Mouse (Mus musculus): ENCODE data around the gene H3f3a.

The H3f3a gene

GRCm38 (mm10) chr1:180757252-180757955, 56.3 kb downstream of the H3f3a start:
- DNase-seq: no peak

- no peak for DNase-seq
Observed at GRCm38 (mm10) chr1:180756711-180757110, 57.0 kb downstream of the H3f3a start.

DNA sequence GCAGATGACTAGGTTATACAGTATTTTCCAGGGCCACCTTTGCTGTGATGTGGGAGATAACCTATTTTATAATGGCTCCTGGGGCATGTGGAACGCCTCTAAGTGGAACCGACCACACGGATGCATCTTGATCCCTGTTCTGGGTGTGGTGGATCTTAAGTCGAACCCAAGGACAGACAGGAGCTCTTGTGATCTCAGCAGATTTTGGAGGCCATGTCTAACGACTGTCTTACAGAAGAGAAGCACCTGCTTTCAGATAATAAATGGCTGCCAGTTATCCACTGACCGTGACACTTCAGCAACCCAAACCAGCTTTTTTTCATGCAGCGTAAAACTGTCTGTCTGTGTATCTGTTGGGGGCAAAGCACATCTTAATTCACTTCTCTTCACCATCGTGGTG, 59.4 kb downstream of the H3f3a start:
- DNase-seq: no peak

DNA sequence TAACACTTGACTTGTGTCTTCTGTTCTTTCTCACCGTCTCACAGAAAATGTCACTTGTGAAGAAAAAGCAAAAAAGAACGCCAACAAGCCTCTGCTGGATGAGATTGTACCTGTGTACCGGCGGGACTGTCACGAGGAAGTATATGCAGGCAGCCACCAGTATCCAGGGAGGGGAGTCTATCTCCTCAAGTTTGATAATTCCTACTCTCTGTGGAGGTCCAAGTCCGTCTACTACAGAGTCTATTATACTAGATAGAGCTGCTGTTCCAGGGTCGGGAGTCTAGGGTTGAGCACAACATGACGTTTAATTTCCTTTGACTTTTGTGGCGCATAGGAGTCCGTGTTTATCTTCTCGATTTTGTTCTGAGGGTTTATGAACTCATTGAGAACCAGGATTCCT, 61.6 kb downstream of the H3f3a start:
- DNase-seq: no peak

All from cerebellum, adult 18-20 months (tissue).